Mouse (Mus musculus) CD4-positive naive resting alpha-beta T cell, adult 57 days (primary cell): ENCODE measurements around the gene Vmn1r25. TPM values are rescaled to one million over a fixed set of nuclear protein-coding genes. Genes with fewer than 3 reads are reported as not detected.

Experiments
- total RNA-seq: library from RNA; stranded (reverse); gene quantifications from one replicate; pipeline ENCODE4 v1.2.4, GENCODE M21; 2023

Vmn1r25 gene
- total RNA-seq, result not detected

DNA sequence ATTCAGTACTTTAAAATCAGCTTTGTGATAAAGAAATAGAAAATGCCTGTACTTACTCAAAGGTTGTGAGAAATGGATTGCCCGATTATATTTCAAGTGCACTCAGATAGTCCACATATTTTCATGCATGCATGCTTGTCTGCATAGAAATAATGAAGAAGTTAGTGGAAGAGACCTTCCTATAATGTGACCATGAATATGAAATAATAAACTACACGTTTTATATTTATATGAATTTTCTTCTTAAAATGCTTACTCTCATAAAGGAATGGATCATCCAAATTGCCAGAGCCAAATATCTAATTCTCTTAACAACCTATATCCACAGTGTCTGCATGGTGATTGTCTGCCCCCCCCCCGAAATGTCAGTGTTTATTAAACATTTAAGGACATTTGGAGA is at the start of gene Vmn1r25:
Gene Vmn1r25 (minus strand): TSS at position 101 of the 400 bp plus-strand sequence.

DNA sequence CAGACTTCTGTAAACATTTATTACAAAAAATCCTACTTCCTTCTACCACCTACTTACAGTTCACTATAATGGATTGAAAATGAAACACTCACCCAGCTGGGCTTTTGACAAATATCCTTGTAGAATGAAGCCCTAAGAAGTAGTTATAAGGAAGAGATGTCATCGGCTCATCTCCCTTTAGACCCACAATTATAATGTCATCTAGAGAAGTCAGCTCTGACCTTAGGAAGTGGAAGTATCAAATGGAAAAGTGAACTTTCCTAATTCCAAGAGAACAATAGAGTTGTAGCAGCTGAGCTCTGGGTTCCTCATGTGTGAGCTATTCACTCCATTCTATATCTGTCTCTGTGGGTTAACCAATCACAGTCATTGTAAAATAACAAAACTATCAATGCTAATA is 34.4 kb upstream of the Vmn1r25 start, which contains the start of gene Vmn1r26:
Gene Vmn1r26 (minus strand): TSS at position 101 of the 400 bp plus-strand sequence.

DNA sequence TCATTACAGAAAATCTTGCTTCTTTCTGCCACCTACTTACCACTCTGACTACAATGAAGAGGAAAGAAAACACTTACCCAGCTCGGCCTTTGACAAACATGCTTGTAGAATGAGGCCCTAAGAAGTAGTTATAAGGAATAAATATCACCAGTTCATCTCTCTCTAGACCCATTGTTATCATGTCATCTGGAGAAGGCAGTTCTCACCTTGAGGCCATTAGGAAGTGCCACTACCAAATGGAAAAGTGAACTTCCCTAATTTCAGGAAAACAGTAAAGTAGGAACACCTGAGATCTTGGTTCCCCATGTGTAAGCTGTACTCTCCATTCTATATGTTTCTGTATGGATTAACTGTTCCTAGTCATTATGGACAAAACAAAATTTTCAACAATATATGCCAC is 19.2 kb downstream of the Vmn1r25 start, which contains the start of gene Vmn1r24:
Gene Vmn1r24 (minus strand): TSS at position 101 of the 400 bp plus-strand sequence.

Other genes starting within 250 kb of the Vmn1r25 start
- 45.6 TPM for gene Vopp1, start 155.7 kb downstream of the Vmn1r25 start, total RNA-seq
- gene Vmn1r21, start 130.5 kb downstream of the Vmn1r25 start, total RNA-seq, result not detected
- not detected for gene Vmn1r22, start 72.8 kb downstream of the Vmn1r25 start, total RNA-seq
- gene Vmn1r23, start 54.0 kb downstream of the Vmn1r25 start, total RNA-seq, result not detected
- not detected for gene Vmn1r24, start 19.3 kb downstream of the Vmn1r25 start, total RNA-seq
- not detected for gene Vmn1r26, start 34.3 kb upstream of the Vmn1r25 start, total RNA-seq
- gene Vmn1r27, start 238.0 kb upstream of the Vmn1r25 start, total RNA-seq, result not detected